Mouse (Mus musculus): ENCODE measurements around the gene Il3ra.

The Il3ra gene

DNA sequence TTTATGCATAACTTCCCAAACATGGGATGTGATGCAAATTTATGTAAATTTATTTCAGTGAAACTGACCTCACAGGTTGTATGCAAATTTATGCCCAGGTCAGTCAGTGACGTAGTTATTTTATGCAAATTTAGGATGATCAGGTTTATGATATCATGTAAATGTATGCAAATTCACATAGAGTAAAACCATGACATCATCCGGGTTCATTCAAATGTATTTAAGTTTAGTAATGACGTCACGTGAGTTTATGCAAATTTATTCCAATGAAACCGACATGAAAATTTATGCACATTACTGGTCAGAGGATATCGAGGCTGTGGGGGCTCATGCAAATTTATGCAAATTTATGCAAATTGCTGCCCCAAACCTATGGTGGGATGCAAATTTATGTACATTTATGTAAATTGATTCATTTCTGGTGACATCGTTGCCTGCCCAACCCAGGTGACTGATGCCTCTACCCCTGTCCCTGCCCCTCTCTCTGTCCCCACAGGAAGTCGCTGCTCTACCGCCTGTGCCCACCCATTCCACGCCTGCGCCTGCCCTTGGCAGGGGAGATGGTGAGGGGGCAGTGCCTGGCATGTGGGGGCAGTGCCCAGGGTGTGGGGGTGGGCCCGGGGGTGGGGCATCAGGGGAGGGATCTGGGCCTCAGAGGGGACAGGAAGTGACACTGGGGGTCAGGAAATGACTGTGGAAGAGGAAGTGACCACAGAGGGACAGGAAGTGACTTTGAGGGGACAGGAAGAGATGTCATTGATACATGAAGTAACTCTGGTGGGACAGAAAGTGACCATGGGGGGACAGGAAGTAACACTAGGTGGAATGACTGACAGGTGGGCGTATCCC, 8.7 kb downstream of the Il3ra start:
- in situ Hi-C loops (cut with MboI, MseI), result no loop called here

DNA sequence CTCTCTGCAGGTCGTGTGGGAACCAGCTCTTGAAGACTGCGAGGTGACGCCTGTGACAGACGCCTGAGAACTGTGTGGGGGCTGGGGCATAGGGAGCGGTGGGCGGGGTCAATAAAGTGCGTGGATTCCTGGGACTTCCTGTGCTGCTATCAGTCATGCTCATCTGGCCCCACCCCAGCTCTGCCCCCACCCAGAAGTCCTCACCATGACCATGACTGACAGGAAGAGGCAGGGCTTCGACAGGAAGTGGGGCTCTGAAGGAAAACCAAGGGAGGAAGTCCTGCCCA, 9.2 kb downstream of the Il3ra start:
- in situ Hi-C loops (cut with MboI, MseI), result no loop called here

DNA sequence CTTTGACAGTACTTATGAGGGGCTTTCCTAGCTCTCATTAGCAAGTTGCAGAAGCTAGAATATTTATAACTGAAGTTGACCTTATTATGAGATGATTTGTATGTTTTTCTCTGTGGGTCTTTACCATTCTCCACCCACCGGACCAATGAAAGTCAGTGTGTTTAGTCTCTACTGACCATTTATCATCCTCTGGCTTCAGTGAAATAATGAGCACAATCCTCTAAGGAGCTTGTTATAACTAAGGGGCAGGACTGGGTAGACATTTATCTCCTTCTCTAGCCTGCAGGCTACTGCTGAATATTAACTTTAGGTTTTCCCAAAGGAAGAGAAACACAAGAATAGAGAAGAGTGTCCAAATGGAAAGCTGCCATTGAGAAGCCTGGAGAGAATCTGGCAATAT, 49.5 kb downstream of the Il3ra start:
- in situ Hi-C loops (cut with MboI, MseI), result no loop called here

DNA sequence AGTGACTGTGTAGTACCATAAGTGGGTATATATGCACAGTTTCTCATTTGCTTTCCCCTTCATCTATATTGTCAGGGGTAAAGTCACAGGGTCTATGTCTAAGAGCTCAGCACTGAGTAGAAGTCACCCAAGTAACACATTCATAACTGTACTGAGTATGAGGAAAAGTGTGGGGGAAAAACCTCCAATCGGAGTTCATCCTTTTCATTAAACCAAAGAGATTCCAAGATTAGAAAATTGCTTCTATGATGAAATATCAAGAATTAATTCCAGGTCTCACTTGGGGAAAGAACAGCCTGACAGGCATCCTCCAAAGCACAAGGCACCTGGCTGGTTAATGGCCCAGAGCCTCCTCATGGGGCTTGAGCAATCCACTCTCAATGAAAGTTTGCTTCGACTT, 54.9 kb downstream of the Il3ra start, which contains the start of gene Olfr721-ps1:
TSS of gene Olfr721-ps1 (plus strand) at position 301 of the 400 bp plus-strand sequence.
- in situ Hi-C loops (cut with MboI, MseI), result no loop called here
